Mouse (Mus musculus) CH12F3 (cell line): ENCODE measurements around the gene Slc18a2.

Experiments used
- in situ Hi-C: fragments of 300-500 bp; cut with MboI; formaldehyde crosslinking; loops from 2 replicates; pipeline ENCODE4 v1.14.3; 2020; ENCODE audit warnings: low sequenced_read_pairs

Slc18a2 gene

GRCm38 (mm10) chr19:59260718-59261442 is at the start of gene Slc18a2:
TSS of gene Slc18a2 (plus strand) at chr19:59260896.
- in situ Hi-C loops: no loop called here

GRCm38 (mm10) chr19:59216891-59217290 is 43.8 kb upstream of the Slc18a2 start:
- in situ Hi-C loops: no loop called here

GRCm38 (mm10) chr19:59218991-59219390 is 41.7 kb upstream of the Slc18a2 start, which contains the start of gene Kcnk18:
TSS of gene Kcnk18 (plus strand) at chr19:59219214.
- in situ Hi-C loops: no loop called here

- in situ Hi-C loops: no loop called here
These were observed 39.6 kb upstream of the Slc18a2 start for GRCm38 (mm10) chr19:59221131-59221530.

GRCm38 (mm10) chr19:59228376-59228775 is 32.3 kb upstream of the Slc18a2 start:
- in situ Hi-C loops: no loop called here

GRCm38 (mm10) chr19:59232786-59233185 is 27.9 kb upstream of the Slc18a2 start:
- in situ Hi-C loops: no loop called here

- in situ Hi-C loops: no loop called here
These were observed 25.7 kb upstream of the Slc18a2 start for GRCm38 (mm10) chr19:59235001-59235400.

- in situ Hi-C loops: no loop called here
These were observed 24.6 kb upstream of the Slc18a2 start for GRCm38 (mm10) chr19:59236046-59236445.

GRCm38 (mm10) chr19:59238630-59239029 is 22.1 kb upstream of the Slc18a2 start:
- in situ Hi-C loops: no loop called here

- in situ Hi-C loops: no loop called here
These were observed 21.4 kb upstream of the Slc18a2 start for GRCm38 (mm10) chr19:59239124-59239817.

GRCm38 (mm10) chr19:59241987-59242386 is 18.7 kb upstream of the Slc18a2 start:
- in situ Hi-C loops: loop anchor here (5.0 kb wide), 1 partner anchor 65 kb away; no protein-coding TSS in a partner anchor

GRCm38 (mm10) chr19:59243057-59243456 is 17.6 kb upstream of the Slc18a2 start:
- in situ Hi-C loops: loop anchor here (5.0 kb wide), 1 partner anchor 64 kb away; no protein-coding TSS in a partner anchor

GRCm38 (mm10) chr19:59248144-59248543 is 12.6 kb upstream of the Slc18a2 start:
- in situ Hi-C loops: no loop called here

GRCm38 (mm10) chr19:59248553-59249286 is 12.0 kb upstream of the Slc18a2 start:
- in situ Hi-C loops: no loop called here

GRCm38 (mm10) chr19:59252651-59253050 is 8.0 kb upstream of the Slc18a2 start:
- in situ Hi-C loops: no loop called here

GRCm38 (mm10) chr19:59259633-59260032 is 1.1 kb upstream of the Slc18a2 start:
- in situ Hi-C loops: no loop called here

- in situ Hi-C loops: no loop called here
These were observed 908 bp downstream of the Slc18a2 start for GRCm38 (mm10) chr19:59261604-59262003.

- in situ Hi-C loops: no loop called here
These were observed 2.5 kb downstream of the Slc18a2 start for GRCm38 (mm10) chr19:59263171-59263570.

- in situ Hi-C loops: no loop called here
These were observed 4.3 kb downstream of the Slc18a2 start for GRCm38 (mm10) chr19:59264838-59265532.

- in situ Hi-C loops: no loop called here
These were observed 5.2 kb downstream of the Slc18a2 start for GRCm38 (mm10) chr19:59265907-59266306.
